Mouse (Mus musculus) cortical plate, adult 2 months (tissue): ENCODE results near the gene Mt4.

Source experiments
- CTCF ChIP-seq: fragments of 200-500 bp; IDR thresholded peaks from 2 replicates; pipeline ENCODE4 v1.5.1; 2011; ENCODE audit warnings: mild to moderate bottlenecking, control low read depth, low read length; ENCODE audit not compliant: insufficient read depth; ENCODE audit errors: extremely low read depth
- POLR2A ChIP-seq: fragments of 200-500 bp; IDR thresholded peaks from 2 replicates; pipeline ENCODE4 v1.6.1; 2011; ENCODE audit warnings: mild to moderate bottlenecking, low read length, control low read depth; ENCODE audit not compliant: insufficient read depth; ENCODE audit errors: extremely low read depth

DNA sequence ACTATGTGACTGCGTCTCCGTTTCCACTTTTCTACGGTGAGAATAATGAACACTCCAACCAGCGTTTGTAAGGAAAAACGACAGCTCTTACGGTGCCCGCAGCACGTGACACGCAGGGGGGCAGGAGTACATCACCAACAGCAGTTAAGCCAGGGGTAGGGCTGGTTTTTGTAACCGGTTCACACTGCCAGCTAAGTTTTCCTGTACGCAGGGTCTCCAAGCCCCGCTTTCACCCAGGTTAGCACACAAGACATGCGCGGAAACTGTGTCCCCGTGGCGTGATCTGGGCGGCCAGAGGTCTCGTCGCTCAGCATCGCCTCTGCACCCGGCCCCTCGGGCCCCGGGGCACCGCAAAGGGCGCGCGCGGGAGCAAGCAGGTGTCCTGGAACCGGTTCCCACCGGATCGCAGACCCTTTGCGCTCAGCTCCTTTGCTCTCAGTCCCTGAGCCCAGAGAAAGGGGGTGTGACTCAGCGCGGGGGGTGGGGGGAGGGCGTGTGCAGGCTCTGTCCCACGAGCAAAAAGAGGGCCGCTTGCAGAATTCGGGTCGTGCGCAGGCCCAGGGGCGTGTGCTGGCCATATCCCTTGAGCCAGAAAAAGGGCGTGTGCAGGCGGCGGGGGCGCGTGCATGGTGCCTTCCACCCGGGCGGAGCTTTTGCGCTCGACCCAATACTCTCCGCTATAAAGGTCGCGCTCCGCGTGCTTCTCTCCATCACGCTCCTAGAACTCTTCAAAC is 35.2 kb downstream of the Mt4 start, which contains the start of gene Mt2:
- TF ChIP-seq CTCF, result no peak
- TF ChIP-seq POLR2A, result peak; percentile 84
